Mouse (Mus musculus): ENCODE measurements around the gene Cox4i2. TPM values are rescaled to one million over a fixed set of nuclear protein-coding genes. Genes with fewer than 3 reads are reported as not detected.

Cox4i2 gene
- polyA plus RNA-seq, 1 experiment from 2014 or later = 20.8 TPM

DNA sequence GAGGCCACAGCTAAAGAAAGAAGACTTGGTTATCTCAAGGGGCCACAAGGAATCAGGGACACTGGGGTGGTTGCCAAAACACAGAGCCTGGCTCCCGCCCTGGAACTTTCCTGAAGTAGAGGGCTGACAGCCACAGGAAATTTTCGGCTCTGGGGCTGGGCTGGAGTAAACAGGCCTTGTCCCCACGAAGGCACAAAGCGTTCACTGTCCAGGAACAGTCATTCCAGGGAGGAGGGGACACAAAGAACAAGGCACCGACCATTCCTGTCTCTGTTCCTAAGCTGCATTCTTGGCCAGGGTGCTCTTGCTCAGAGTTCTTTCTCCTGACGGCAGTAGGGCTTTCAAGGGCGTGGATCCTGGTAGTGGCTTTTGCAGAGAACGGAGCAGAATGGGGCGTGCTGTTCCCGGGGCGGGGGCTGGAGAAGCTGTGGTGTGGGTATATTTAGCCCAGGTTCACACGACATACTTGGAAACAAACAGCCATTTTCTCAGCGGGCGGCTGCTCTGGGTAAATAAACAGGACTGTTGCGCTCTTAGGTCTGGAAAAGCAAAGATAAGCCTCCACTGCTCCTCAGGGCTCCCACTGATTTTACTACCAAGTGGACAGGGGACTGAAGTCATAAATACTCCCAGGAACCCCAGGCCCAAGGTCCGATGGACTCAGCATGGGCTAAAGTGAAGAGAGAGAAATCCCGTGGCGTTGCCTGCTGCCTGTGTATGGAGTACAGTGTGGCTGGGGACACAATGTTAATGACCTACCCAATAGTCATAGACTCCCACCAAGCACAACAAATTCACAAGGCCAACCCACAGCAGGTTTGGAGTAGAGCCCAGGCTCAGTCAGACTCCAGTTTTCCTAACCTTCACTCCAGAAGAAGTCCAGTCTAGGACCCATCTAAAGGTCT, 31.7 kb downstream of the Cox4i2 start:
- H3K27me3 ChIP-seq (replicated peaks) = no peaks in the 10 kb centered on the region
- H3K36me3 ChIP-seq = peaks cover 20% of the 10 kb centered on the region
- H3K27ac ChIP-seq (ENCODE audit: poor library complexity, severe bottlenecking) = peak overlapping the region; percentile 97
- peak overlapping the region; percentile 8; the same call in 1 of the 2 replicates for H3K4me3 ChIP-seq
- WGBS = 7% methylated on average over 18 of the region's 18 CpGs
- no peaks in the 10 kb centered on the region for H3K9me3 ChIP-seq (replicated peaks)
- peak overlapping the region; percentile 53 for H3K4me2 ChIP-seq
- peaks cover 84% of the 10 kb centered on the region for H3K4me1 ChIP-seq (replicated peaks)
- peak overlapping the region; percentile 65 for H3K9ac ChIP-seq
- peak; percentile 53 for ATAC-seq (ENCODE audit: insufficient number of reproducible peaks, low FRiP score)

- no peak overlapping the region for H3K9ac ChIP-seq
- no peak overlapping the region for H3K4me2 ChIP-seq
- WGBS = 86% methylated on average over 2 of the region's 2 CpGs
- no peaks in the 10 kb centered on the region for H3K9me3 ChIP-seq (replicated peaks)
- peaks cover 5% of the 10 kb centered on the region for H3K36me3 ChIP-seq
- H3K4me3 ChIP-seq = no peak overlapping the region
- ATAC-seq (ENCODE audit: insufficient number of reproducible peaks, low FRiP score) = no peak
- H3K4me1 ChIP-seq (replicated peaks) = peaks cover 87% of the 10 kb centered on the region
- 0 out of 2 replicates have a peak overlapping the region, but pooled peaks have one; percentile 42 for H3K27ac ChIP-seq (ENCODE audit: poor library complexity, severe bottlenecking)
- no peaks in the 10 kb centered on the region for H3K27me3 ChIP-seq (replicated peaks)
Measured at GRCm38 (mm10) chr2:152787136-152787535, 33.2 kb downstream of the Cox4i2 start.

GRCm38 (mm10) chr2:152787543-152787942, 33.6 kb downstream of the Cox4i2 start:
- no peak for ATAC-seq (ENCODE audit: insufficient number of reproducible peaks, low FRiP score)
- Histone ChIP-seq H3K9ac (no peak overlapping the region), H3K4me3 (no peak overlapping the region), H3K9me3 (replicated peaks) (no peaks in the 10 kb centered on the region), H3K4me2 (no peak overlapping the region), H3K27me3 (replicated peaks) (no peaks in the 10 kb centered on the region), H3K27ac (ENCODE audit: poor library complexity, severe bottlenecking) (0 out of 2 replicates have a peak overlapping the region, but pooled peaks have one; percentile 96), H3K4me1 (replicated peaks) (peaks cover 87% of the 10 kb centered on the region), H3K36me3 (peaks cover 5% of the 10 kb centered on the region; the same call in 1 of the 2 replicates)
- WGBS = 86% methylated on average over 6 of the region's 6 CpGs

DNA sequence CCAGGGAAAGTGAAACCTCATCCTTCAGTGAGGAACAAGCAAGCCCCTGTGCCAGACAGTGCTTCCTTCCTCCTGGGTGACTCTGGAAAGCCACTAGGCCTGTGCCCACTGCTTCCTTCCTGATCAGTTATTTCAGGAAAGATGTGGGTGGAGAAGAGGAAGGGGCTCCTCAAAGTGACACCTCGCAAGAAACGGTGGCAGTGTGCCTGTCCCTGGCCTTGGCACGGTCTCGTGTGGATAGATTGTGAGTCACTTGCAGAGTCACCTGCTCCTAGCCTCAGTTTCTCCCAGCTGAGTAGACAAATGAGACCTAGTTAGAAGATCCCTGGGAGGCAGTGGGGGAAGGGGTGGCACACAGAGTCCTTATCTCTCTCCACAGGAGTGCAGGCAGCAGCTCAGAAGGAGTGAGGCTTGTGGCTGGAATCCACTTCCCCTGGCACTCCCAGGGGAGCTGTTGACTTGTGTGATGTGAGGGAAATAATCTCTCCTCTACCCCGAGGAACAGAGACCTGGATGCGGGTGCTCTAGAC, 35.0 kb downstream of the Cox4i2 start:
- peak overlapping the region; percentile 11 for H3K9ac ChIP-seq
- no peak overlapping the region for H3K4me3 ChIP-seq
- no peaks in the 10 kb centered on the region for H3K9me3 ChIP-seq (replicated peaks)
- H3K27me3 ChIP-seq (replicated peaks) = no peaks in the 10 kb centered on the region
- H3K27ac ChIP-seq (ENCODE audit: poor library complexity, severe bottlenecking) = peak overlapping the region; percentile 96
- 17% methylated on average over 6 of the region's 6 CpGs for WGBS
- peaks cover 5% of the 10 kb centered on the region; the same call in 1 of the 2 replicates for H3K36me3 ChIP-seq
- H3K4me1 ChIP-seq (replicated peaks) = peaks cover 89% of the 10 kb centered on the region
- peak; percentile 86 for ATAC-seq (ENCODE audit: insufficient number of reproducible peaks, low FRiP score)
- peak overlapping the region; percentile 54 for H3K4me2 ChIP-seq

GRCm38 (mm10) chr2:152789591-152789999, 35.6 kb downstream of the Cox4i2 start:
- Histone ChIP-seq H3K4me2 (peak overlapping the region; percentile 54), H3K36me3 (peaks cover 5% of the 10 kb centered on the region; the same call in 1 of the 2 replicates), H3K27me3 (replicated peaks) (no peaks in the 10 kb centered on the region), H3K4me1 (replicated peaks) (peaks cover 88% of the 10 kb centered on the region), H3K9me3 (replicated peaks) (no peaks in the 10 kb centered on the region), H3K4me3 (no peak overlapping the region), H3K9ac (no peak overlapping the region), H3K27ac (ENCODE audit: poor library complexity, severe bottlenecking) (peak overlapping the region; percentile 96)
- ATAC-seq (ENCODE audit: insufficient number of reproducible peaks, low FRiP score) = peak; percentile 86
- WGBS = 9% methylated on average over 4 of the region's 4 CpGs

GRCm38 (mm10) chr2:152792461-152792860, 38.5 kb downstream of the Cox4i2 start:
- ATAC-seq (ENCODE audit: insufficient number of reproducible peaks, low FRiP score) = no peak
- WGBS = 6% methylated on average over 2 of the region's 2 CpGs
- Histone ChIP-seq H3K36me3 (peaks cover 8% of the 10 kb centered on the region; the same call in 1 of the 2 replicates), H3K9me3 (replicated peaks) (no peaks in the 10 kb centered on the region), H3K4me2 (peak overlapping the region; percentile 14; the same call in 1 of the 2 replicates), H3K4me1 (replicated peaks) (peaks cover 71% of the 10 kb centered on the region), H3K9ac (no peak overlapping the region), H3K27ac (ENCODE audit: poor library complexity, severe bottlenecking) (peak overlapping the region; percentile 37), H3K4me3 (no peak overlapping the region), H3K27me3 (replicated peaks) (no peaks in the 10 kb centered on the region)

DNA sequence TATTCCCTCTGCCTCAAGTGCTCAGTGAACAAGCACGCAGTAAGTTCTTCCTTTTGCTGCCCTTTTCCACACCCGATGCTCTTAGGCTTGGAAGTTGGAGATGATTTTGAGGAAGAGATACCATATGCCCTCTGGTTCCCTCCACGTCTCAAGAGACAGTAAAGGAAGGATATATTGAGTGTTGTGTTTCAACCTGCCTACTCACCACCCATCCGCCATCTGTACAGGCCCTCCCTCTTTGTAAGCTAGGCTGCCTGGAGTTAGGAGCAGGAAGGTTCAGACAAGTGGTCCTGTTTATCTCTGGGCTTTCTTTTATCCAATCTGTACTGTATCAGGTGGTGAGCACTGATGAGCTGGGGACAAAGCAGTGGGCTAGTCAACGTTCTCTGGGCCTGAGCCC, 39.4 kb downstream of the Cox4i2 start:
- WGBS = 72% methylated on average over 5 of the region's 5 CpGs
- Histone ChIP-seq H3K4me3 (no peak overlapping the region), H3K4me1 (replicated peaks) (peaks cover 67% of the 10 kb centered on the region), H3K9ac (no peak overlapping the region), H3K9me3 (replicated peaks) (no peaks in the 10 kb centered on the region), H3K27ac (ENCODE audit: poor library complexity, severe bottlenecking) (no peak overlapping the region), H3K4me2 (no peak overlapping the region), H3K27me3 (replicated peaks) (no peaks in the 10 kb centered on the region), H3K36me3 (peaks cover 8% of the 10 kb centered on the region; the same call in 1 of the 2 replicates)
- no peak for ATAC-seq (ENCODE audit: insufficient number of reproducible peaks, low FRiP score)

DNA sequence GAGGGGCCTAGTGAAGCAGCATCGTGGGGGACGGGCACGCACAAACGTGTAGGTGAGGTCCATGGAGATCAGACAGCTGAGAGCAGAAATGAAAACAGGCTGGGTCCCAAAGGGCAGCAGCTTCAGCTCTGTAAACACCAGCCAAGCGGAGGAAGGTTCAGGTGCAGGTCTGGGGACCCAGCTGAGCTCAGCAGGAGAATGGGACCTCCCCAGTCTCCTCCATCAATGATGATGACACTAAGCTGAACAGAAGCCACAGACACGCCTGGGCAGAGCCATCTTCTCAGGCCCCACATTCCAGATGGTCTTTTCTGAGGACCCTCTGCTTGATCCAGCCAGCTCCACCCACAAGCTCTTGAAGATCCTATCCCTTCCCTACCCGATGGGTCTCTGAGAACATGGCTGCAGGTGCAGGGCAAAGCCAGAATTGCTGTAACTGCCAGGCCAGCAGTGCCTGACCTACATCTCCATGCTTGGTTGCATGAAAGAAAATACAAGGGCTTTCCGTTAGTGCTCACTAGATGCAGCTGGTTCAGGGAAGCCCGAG, 40.4 kb downstream of the Cox4i2 start:
- WGBS = 76% methylated on average over 9 of the region's 9 CpGs
- Histone ChIP-seq H3K27me3 (replicated peaks) (no peaks in the 10 kb centered on the region), H3K36me3 (peaks cover 8% of the 10 kb centered on the region; the same call in 1 of the 2 replicates), H3K9ac (no peak overlapping the region), H3K27ac (ENCODE audit: poor library complexity, severe bottlenecking) (no peak overlapping the region), H3K4me3 (no peak overlapping the region), H3K4me1 (replicated peaks) (peaks cover 57% of the 10 kb centered on the region), H3K9me3 (replicated peaks) (no peaks in the 10 kb centered on the region), H3K4me2 (no peak overlapping the region)
- no peak for ATAC-seq (ENCODE audit: insufficient number of reproducible peaks, low FRiP score)

- no peak overlapping the region for H3K27ac ChIP-seq (ENCODE audit: poor library complexity, severe bottlenecking)
- H3K9ac ChIP-seq = no peak overlapping the region
- H3K36me3 ChIP-seq = 0 out of 2 replicates have a peak, but pooled peaks cover 3% of the 10 kb centered on the region
- H3K27me3 ChIP-seq (replicated peaks) = no peaks in the 10 kb centered on the region
- H3K4me1 ChIP-seq (replicated peaks) = peaks cover 30% of the 10 kb centered on the region
- 73% methylated on average over 1 of the region's 1 CpGs for WGBS
- ATAC-seq (ENCODE audit: insufficient number of reproducible peaks, low FRiP score) = no peak
- H3K4me3 ChIP-seq = no peak overlapping the region
- no peak overlapping the region for H3K4me2 ChIP-seq
- H3K9me3 ChIP-seq (replicated peaks) = no peaks in the 10 kb centered on the region
Measured at GRCm38 (mm10) chr2:152797589-152797988, 43.6 kb downstream of the Cox4i2 start.

- 0 out of 2 replicates have a peak, but pooled peaks cover 3% of the 10 kb centered on the region for H3K36me3 ChIP-seq
- no peak overlapping the region for H3K4me2 ChIP-seq
- no peak overlapping the region for H3K27ac ChIP-seq (ENCODE audit: poor library complexity, severe bottlenecking)
- H3K27me3 ChIP-seq (replicated peaks) = no peaks in the 10 kb centered on the region
- ATAC-seq (ENCODE audit: insufficient number of reproducible peaks, low FRiP score) = no peak
- no peaks in the 10 kb centered on the region for H3K9me3 ChIP-seq (replicated peaks)
- 83% methylated on average over 7 of the region's 7 CpGs for WGBS
- H3K4me3 ChIP-seq = no peak overlapping the region
- H3K9ac ChIP-seq = no peak overlapping the region
- H3K4me1 ChIP-seq (replicated peaks) = peaks cover 36% of the 10 kb centered on the region
Measured at GRCm38 (mm10) chr2:152799954-152800761, 46.2 kb downstream of the Cox4i2 start.
